Comparison of ENCODE assay signal across 19 mouse cellular contexts in the genomic region with DNA sequence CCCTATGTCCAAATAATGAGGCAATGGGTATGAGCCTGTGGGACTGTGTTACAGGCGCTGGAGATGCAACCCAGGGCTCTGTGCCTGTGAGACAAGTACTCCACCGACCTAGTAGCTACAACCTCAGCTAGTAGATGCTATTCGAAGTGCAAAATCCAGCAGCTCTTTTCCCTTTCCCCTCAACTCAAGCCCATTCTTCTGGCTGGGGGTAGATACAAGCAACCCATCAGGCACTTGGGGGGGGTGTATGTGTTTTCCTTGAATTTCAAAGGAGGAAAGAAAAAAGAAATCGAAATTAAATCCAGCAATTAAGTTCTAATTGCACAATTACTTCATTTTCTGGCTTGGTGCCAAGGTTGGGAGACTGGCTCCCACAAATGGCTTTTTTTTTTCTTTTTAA.
A peak's percentile ranks its signal among the peaks of the same experiment; 100 is the strongest.
DNase-seq lines count a peak whose midpoint lies in the region; ATAC-seq and TF ChIP-seq lines count a peak whose summit lies in the region.
"Had no signal": no experiment of that assay in that cellular context is flagged by ENCODE, and none has a peak within 500 bp of the region (broad histone marks: within the 10 kb centered on the region; RNA-seq: fewer than 3 reads in every experiment).

No protein-coding gene starts in this region.

- no peak for TF ChIP-seq POLR2A in brain, embryonic 14.5 days (IDR thresholded peaks at IDR 0.05; ENCODE audit: borderline replicate concordance, extremely low read depth, insufficient read depth, insufficient read length, poor library complexity, severe bottlenecking)

- H3K9me3 ChIP-seq in lung, postnatal 0 days (ENCODE audit: low read length): no peaks in the 10 kb centered on the region
- H3K9me3 ChIP-seq in forebrain, postnatal 0 days (ENCODE audit: low read length): no peaks in the 10 kb centered on the region
- H3K9me3 ChIP-seq: embryonic facial prominence, embryonic 15.5 days; heart, embryonic 12.5 days; hindbrain, embryonic 13.5 days; neural tube, embryonic 12.5 days had no signal

- H3K36me3 ChIP-seq in lung, postnatal 0 days (ENCODE audit: insufficient read depth, low read length): no peaks in the 10 kb centered on the region
- no peaks in the 10 kb centered on the region for H3K36me3 ChIP-seq in forebrain, postnatal 0 days (ENCODE audit: insufficient read depth)
- H3K36me3 ChIP-seq: embryonic facial prominence, embryonic 15.5 days; heart, embryonic 12.5 days; hindbrain, embryonic 13.5 days; neural tube, embryonic 12.5 days had no signal

- no peaks in the 10 kb centered on the region for H3K27me3 ChIP-seq in lung, postnatal 0 days (replicated peaks; ENCODE audit: insufficient read depth, low read length)
- no peaks in the 10 kb centered on the region for H3K27me3 ChIP-seq in forebrain, postnatal 0 days (ENCODE audit: insufficient read depth, low read length)
- H3K27me3 ChIP-seq: CH12.LX; embryonic facial prominence, embryonic 15.5 days; heart, embryonic 12.5 days; hindbrain, embryonic 13.5 days; neural tube, embryonic 12.5 days had no signal

- 68% methylated on average over 4 of the region's 4 CpGs for WGBS in lung, postnatal 0 days
- WGBS in forebrain, postnatal 0 days: 21% methylated on average over 4 of the region's 4 CpGs

- no peak overlapping the region for H3K9ac ChIP-seq in lung, postnatal 0 days (replicated peaks; ENCODE audit: low read depth)
- H3K9ac ChIP-seq in forebrain, postnatal 0 days: no peak overlapping the region
- H3K9ac ChIP-seq: embryonic facial prominence, embryonic 15.5 days; heart, embryonic 12.5 days; hindbrain, embryonic 13.5 days; neural tube, embryonic 12.5 days had no signal

- H3K4me1 ChIP-seq in lung, postnatal 0 days (ENCODE audit: insufficient read depth, low read depth, low read length): no peaks in the 10 kb centered on the region
- no peaks in the 10 kb centered on the region for H3K4me1 ChIP-seq in forebrain, postnatal 0 days (ENCODE audit: insufficient read depth)
- H3K4me1 ChIP-seq: embryonic facial prominence, embryonic 15.5 days; heart, embryonic 12.5 days; neural tube, embryonic 12.5 days had no signal

- H3K27ac ChIP-seq in lung, postnatal 0 days (ENCODE audit: low read length): no peak overlapping the region
- H3K27ac ChIP-seq in forebrain, postnatal 0 days (ENCODE audit: low read depth, low read length): no peak overlapping the region
- H3K27ac ChIP-seq: embryonic facial prominence, embryonic 15.5 days; hindbrain, embryonic 13.5 days; neural tube, embryonic 12.5 days had no signal

- peak; percentile 76 for DNase-seq in heart, adult 11 months
- no peak for DNase-seq in heart, adult 18-20 months
- DNase-seq in lung, postnatal 0 days (ENCODE audit: low spot score): peak; percentile 11
- no peak for DNase-seq in lung, postnatal 4 days
- DNase-seq in brain, embryonic 14.5 days (ENCODE audit: low read depth): peak; percentile 94
- DNase-seq in forebrain, postnatal 0 days: peak; percentile 64
- no peak for DNase-seq in right cerebral cortex, adult 2 months (ENCODE audit: low spot score in 2 of 2)
- DNase-seq: cerebellum, adult 9-10 months; heart, postnatal 14 days; kidney, adult 9 months; kidney, postnatal 4 days; layer of hippocampus, postnatal 36 days; right cerebral cortex, postnatal 25 days; thymus, postnatal 4 days had no signal

- no peak for TF ChIP-seq CTCF in lung, postnatal 0 days (IDR thresholded peaks at IDR 0.05)
- no peak for TF ChIP-seq CTCF in brain, embryonic 14.5 days (IDR thresholded peaks at IDR 0.05; ENCODE audit: borderline replicate concordance, extremely low read depth, insufficient read depth, insufficient read length)
- no peak for TF ChIP-seq CTCF in forebrain, postnatal 0 days (IDR thresholded peaks at IDR 0.05; ENCODE audit: low read depth)

- no peak for ATAC-seq in lung, postnatal 0 days
- ATAC-seq in forebrain, postnatal 0 days: peak; percentile 58; the same call in 1 of the 2 replicates

- no peak overlapping the region for H3K4me2 ChIP-seq in lung, postnatal 0 days (replicated peaks; ENCODE audit: low read depth, low read length)
- H3K4me2 ChIP-seq in forebrain, postnatal 0 days (ENCODE audit: low read depth): no peak overlapping the region
- H3K4me2 ChIP-seq: embryonic facial prominence, embryonic 15.5 days; heart, embryonic 12.5 days; hindbrain, embryonic 13.5 days; neural tube, embryonic 12.5 days had no signal

- H3K4me3 ChIP-seq in lung, postnatal 0 days (ENCODE audit: low read depth, low read length): no peak overlapping the region
- H3K4me3 ChIP-seq in forebrain, postnatal 0 days (ENCODE audit: low read depth, low read length): no peak overlapping the region
- H3K4me3 ChIP-seq: embryonic facial prominence, embryonic 15.5 days; heart, embryonic 12.5 days; hindbrain, embryonic 13.5 days; neural tube, embryonic 12.5 days had no signal

- TF ChIP-seq EP300 in lung, postnatal 0 days (IDR thresholded peaks at IDR 0.05): no peak

Comparison
In these comparisons a context has a peak if more than half of its experiments do, and no peak if none do; other contexts are left out.
1. DNase-seq: peak in heart, adult 11 months (single experiment), lung, postnatal 0 days (single experiment), brain, embryonic 14.5 days (single experiment) and forebrain, postnatal 0 days (single experiment); none in heart, adult 18-20 months (0 of 2), lung, postnatal 4 days (0 of 2) and right cerebral cortex, adult 2 months (0 of 2).